Mouse (Mus musculus) hindbrain, embryonic 15.5 days (tissue): Measurements from ENCODE around the gene Kazn. TPM values are rescaled to one million over a fixed set of nuclear protein-coding genes. Genes with fewer than 3 reads are reported as not detected.

ENCODE experiments used
- ATAC-seq: fragments of 200-750 bp; cut with Nextera tagmentation; 2 replicates; pipeline ENCODE4 v1.8.0; 2017; ENCODE audit warnings: low read depth, moderate number of reproducible peaks, moderate TSS enrichment; ENCODE audit not compliant: low FRiP score
- H3K27ac ChIP-seq: fragments of 300-500 bp; sonication (generic); replicated peaks from 2 replicates; pipeline ENCODE4 v1.5.1; 2015; ENCODE audit warnings: mild to moderate bottlenecking, inconsistent platforms
- H3K27me3 ChIP-seq: fragments of 300-500 bp; sonication (generic); 2 replicates; pipeline ENCODE4 v1.6.1; 2015; ENCODE audit warnings: control low read depth, inconsistent platforms
- H3K36me3 ChIP-seq: fragments of 300-500 bp; sonication (generic); 2 replicates; pipeline ENCODE4 v1.6.1; 2015; ENCODE audit warnings: control low read depth, inconsistent platforms
- H3K4me1 ChIP-seq: fragments of 300-500 bp; sonication (generic); replicated peaks from 2 replicates; pipeline ENCODE4 v1.6.1; 2015; ENCODE audit warnings: control low read depth, inconsistent platforms
- H3K4me2 ChIP-seq: fragments of 300-500 bp; sonication (generic); 2 replicates; pipeline ENCODE4 v1.6.1; 2015; ENCODE audit warnings: moderate library complexity, mild to moderate bottlenecking, inconsistent platforms
- H3K4me3 ChIP-seq: fragments of 300-500 bp; sonication (generic); 2 replicates; pipeline ENCODE4 v1.5.1; 2015; ENCODE audit warnings: mild to moderate bottlenecking, inconsistent platforms
- H3K9ac ChIP-seq: fragments of 300-500 bp; sonication (generic); 2 replicates; pipeline ENCODE4 v1.6.1; 2015; ENCODE audit warnings: inconsistent platforms
- H3K9me3 ChIP-seq: fragments of 300-500 bp; sonication (generic); 2 replicates; pipeline ENCODE4 v1.6.1; 2016; ENCODE audit warnings: control low read depth, inconsistent platforms
- WGBS: fragments of 180-500 bp; shearing (Covaris S2); methylation state at CpG from one replicate; pipeline ENCODE4 v1.1.7; 2015; 5-methylcytosine and 5-hydroxymethylcytosine counted together
- polyA plus RNA-seq: library from polyadenylated mRNA; unstranded; fragments of >200 nt; fragmentation: Nextera tagmentation; extraction: Ambion mirVana; gene quantifications from 2 replicates; pipeline ENCODE4 v1.2.1, GENCODE M21; 2015

Kazn gene
- polyA plus RNA-seq, 1 experiment from 2014 or later: 29.7 TPM

DNA sequence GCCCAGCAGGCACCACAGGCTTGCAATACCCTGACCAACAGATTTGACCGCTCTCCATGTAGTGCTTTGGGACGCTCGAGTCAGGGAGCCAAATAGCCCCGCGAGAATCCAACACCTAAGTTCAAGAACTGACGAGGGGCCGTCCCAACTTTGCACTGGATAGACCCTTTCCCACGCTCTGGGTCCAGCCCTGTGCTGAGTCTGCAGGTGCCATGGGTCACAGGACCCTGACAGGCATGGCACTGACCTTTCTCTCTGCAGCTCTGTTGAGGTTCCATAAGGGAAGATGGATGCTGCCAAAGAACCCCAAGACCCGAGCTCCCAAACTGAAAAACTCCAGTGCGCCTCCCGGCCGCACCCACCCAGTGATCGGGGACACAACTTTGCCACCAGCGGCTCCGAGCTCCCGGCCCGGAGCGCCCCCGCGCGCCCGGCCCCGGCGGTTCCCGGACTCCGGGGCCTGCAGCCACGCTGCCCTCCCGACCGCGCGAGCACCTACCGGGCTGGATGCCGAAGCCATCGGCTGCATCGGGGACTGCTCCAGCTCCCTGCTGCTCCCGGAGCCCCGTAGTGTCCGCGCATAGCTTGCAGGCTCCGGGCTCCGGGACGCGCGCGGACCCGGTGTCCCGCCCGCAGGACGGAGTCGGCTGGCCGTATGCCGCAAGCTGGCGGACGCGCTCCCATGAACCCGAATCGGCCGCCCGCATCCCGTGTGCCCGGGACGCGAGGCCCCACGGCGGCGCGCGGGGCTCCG lies 538 bp downstream of the Kazn start:
- Histone ChIP-seq H3K27ac (peak overlapping the region; percentile 64), H3K9me3 (no peaks in the 10 kb centered on the region), H3K4me2 (peak overlapping the region; percentile 99), H3K9ac (peak overlapping the region; percentile 68), H3K27me3 (0 out of 2 replicates have a peak, but pooled peaks cover 8% of the 10 kb centered on the region), H3K4me3 (peak overlapping the region; percentile 69), H3K4me1 (peaks cover 26% of the 10 kb centered on the region), H3K36me3 (no peaks in the 10 kb centered on the region)
- WGBS: 1% methylated on average over 69 of the region's 69 CpGs
- peak; percentile 60 for ATAC-seq

DNA sequence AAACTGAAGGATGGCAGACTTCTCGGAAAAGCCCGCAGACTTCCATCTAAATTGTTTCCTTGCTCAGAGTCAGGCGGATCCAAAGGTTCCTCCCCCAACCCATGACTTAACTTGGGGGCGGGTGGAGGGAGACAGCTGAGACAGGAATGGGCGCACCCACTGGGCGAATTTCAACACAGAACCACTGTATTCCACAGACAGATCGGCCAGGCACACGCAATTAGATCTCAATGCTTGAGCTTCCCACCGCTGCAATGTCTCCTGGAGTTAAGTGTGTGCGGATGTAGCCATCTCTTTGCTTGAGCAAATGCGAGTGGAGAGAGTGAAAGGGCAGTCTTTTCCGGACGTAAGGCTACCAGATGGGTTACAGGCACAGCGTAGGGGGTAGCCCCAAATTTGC lies 1.2 kb downstream of the Kazn start:
- H3K9ac ChIP-seq: peak overlapping the region; percentile 68; the same call in 1 of the 2 replicates
- H3K9me3 ChIP-seq: no peaks in the 10 kb centered on the region
- no peaks in the 10 kb centered on the region for H3K36me3 ChIP-seq
- ATAC-seq: no peak
- H3K27ac ChIP-seq: no peak overlapping the region
- peak overlapping the region; percentile 99 for H3K4me2 ChIP-seq
- peaks cover 26% of the 10 kb centered on the region for H3K4me1 ChIP-seq
- H3K27me3 ChIP-seq: 0 out of 2 replicates have a peak, but pooled peaks cover 8% of the 10 kb centered on the region
- H3K4me3 ChIP-seq: peak overlapping the region; percentile 69
- 25% methylated on average over 14 of the region's 14 CpGs for WGBS

DNA sequence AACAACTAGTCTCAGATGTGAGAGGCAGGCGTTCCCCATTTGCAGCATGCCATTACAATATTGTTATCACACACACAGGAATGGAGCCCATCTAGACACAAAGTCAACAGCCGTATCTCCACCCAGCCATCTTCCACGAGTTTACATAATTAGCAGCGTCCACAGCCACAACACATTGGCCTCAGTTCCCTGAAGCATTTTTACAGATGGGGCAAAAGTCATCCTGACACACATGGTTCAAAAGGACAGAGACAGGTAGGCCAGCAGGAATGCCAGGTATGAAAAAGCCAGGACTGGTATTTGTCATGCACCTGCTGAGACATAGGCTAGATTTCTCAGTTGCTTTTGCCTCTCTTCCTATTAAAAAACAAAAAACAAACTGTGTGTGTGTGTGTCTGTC lies 2.5 kb downstream of the Kazn start:
- Histone ChIP-seq H3K36me3 (no peaks in the 10 kb centered on the region), H3K27ac (no peak overlapping the region), H3K4me2 (no peak overlapping the region), H3K9me3 (no peaks in the 10 kb centered on the region), H3K4me1 (peaks cover 26% of the 10 kb centered on the region), H3K27me3 (0 out of 2 replicates have a peak, but pooled peaks cover 8% of the 10 kb centered on the region), H3K4me3 (no peak overlapping the region), H3K9ac (no peak overlapping the region)
- ATAC-seq: no peak
- WGBS: 81% methylated on average over 4 of the region's 4 CpGs

DNA sequence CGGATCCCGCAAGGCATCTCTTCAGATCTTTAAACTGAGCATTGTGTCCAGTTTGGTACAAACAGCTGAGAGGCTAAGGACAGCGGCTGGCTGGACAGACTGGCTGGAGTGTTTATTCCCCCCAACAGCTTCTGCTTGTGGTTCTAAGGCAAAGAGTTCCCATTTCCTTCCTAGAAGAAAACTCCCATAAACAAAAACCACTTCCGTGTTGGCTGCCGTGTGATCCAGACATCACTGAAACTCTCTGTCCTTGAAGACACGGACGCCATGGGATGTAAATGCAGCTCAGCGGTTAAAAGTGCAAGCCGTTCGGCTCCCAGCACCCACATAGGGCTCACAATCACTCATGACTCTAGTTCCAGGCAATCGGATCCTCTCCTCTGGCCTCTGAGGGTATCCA lies 3.8 kb downstream of the Kazn start:
- Histone ChIP-seq H3K36me3 (no peaks in the 10 kb centered on the region), H3K27me3 (0 out of 2 replicates have a peak, but pooled peaks cover 8% of the 10 kb centered on the region), H3K9ac (no peak overlapping the region), H3K4me2 (no peak overlapping the region), H3K9me3 (no peaks in the 10 kb centered on the region), H3K4me3 (no peak overlapping the region), H3K27ac (no peak overlapping the region), H3K4me1 (peaks cover 26% of the 10 kb centered on the region)
- 87% methylated on average over 11 of the region's 11 CpGs for WGBS
- no peak for ATAC-seq

DNA sequence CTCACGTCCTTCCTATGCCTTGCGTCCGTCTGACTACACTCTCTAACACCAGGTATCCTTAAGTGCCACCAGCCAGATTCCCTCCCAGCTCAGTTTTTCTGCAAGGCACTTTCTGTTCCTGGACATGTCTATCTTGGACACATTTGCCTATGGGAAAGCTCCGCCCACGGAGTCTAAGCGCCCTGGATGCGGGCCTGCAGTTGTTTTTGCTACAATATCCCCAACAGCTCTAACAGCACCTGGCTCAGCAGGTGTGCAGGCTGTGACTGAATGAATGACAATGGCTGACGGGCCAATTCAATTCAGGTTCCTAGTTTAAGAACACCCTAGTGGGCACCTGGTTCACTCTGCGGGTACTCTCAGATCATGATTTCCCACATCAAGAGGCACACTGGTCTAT lies 4.4 kb downstream of the Kazn start:
- Histone ChIP-seq H3K4me3 (no peak overlapping the region), H3K27me3 (0 out of 2 replicates have a peak, but pooled peaks cover 8% of the 10 kb centered on the region), H3K36me3 (no peaks in the 10 kb centered on the region), H3K4me1 (peaks cover 24% of the 10 kb centered on the region), H3K27ac (no peak overlapping the region), H3K9ac (no peak overlapping the region), H3K9me3 (no peaks in the 10 kb centered on the region), H3K4me2 (no peak overlapping the region)
- ATAC-seq: no peak
- WGBS: 66% methylated on average over 9 of the region's 9 CpGs

DNA sequence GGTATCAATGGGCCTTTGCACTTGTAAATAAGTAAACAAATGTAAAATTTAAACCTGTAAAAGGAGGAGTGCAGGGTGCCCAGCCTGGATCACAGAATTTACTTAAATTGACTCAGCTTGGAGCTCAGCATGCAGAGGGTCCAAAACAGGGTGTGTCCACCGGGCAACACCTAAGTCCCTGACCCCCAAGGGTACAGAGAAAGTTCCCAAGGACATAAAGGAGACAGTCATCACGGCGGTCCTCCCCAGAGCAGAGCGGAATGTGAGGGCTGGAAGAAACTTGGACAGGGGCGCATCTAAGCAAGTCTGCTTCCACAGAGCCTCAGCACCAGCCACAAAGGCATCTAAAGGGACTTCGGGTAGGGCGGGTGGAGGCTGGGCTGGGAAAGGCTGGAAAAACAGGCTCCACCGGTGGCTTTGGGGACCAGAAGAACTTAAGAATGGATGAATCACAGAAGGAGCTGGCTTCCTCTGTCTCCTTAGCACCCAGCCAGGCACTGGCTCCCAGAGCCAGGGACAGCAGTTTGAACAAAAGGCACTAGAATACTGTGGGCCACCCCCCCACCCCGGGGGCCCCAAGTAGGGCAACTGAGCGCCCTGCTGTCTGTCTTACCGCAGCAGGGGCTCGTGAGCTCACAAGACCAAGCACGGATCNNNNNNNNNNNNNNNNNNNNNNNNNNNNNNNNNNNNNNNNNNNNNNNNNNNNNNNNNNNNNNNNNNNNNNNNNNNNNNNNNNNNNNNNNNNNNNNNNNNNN lies 10.2 kb downstream of the Kazn start:
- no peak overlapping the region for H3K9ac ChIP-seq
- no peaks in the 10 kb centered on the region for H3K27me3 ChIP-seq
- H3K9me3 ChIP-seq: no peaks in the 10 kb centered on the region
- H3K4me1 ChIP-seq: peaks cover 3% of the 10 kb centered on the region; the same call in 1 of the 2 replicates
- no peaks in the 10 kb centered on the region for H3K36me3 ChIP-seq
- H3K4me2 ChIP-seq: no peak overlapping the region
- WGBS: 35% methylated on average over 13 of the region's 13 CpGs
- no peak overlapping the region for H3K4me3 ChIP-seq
- no peak overlapping the region for H3K27ac ChIP-seq
- ATAC-seq: peak; percentile 44

DNA sequence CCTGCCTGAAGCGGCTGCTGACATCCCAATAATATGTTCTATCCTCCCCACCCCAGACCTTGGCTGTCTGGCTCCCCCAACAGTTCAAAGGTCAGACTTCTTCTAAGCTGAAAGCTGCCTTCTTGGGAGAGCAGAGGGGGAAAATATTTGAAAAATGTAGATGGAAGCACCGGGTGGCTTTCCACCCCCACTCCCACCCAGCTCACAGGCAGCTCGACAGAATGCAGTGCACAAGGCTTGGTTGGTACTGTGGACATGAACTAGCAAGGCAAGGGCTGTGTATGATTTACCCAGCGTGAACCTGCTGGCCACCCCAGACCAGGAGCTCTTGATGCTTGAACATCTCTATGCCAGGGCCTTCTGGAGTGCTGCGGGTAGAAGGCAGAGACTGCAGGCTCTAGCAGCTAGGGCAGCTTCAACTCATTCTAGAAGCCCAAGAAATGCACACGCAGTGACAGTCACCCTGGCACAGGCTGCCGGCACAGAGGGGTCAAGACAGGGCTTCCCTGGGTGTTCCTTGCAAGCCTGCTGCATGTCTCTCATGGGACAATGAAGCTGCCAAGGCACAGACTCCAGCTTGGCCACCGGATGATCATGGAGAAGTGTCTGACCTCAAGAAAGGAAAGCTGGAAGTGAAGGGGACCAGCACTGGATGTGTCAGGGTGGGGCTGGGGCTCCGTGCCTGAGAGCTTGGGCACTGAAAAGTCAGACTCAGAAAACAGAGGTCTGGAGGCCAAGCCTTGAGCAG lies 15.1 kb downstream of the Kazn start:
- WGBS: 80% methylated on average over 9 of the region's 9 CpGs
- H3K27me3 ChIP-seq: no peaks in the 10 kb centered on the region
- H3K4me2 ChIP-seq: no peak overlapping the region
- H3K36me3 ChIP-seq: no peaks in the 10 kb centered on the region
- H3K9me3 ChIP-seq: no peaks in the 10 kb centered on the region
- H3K9ac ChIP-seq: no peak overlapping the region
- H3K4me3 ChIP-seq: no peak overlapping the region
- H3K27ac ChIP-seq: no peak overlapping the region
- H3K4me1 ChIP-seq: peaks cover 11% of the 10 kb centered on the region
- ATAC-seq: no peak

DNA sequence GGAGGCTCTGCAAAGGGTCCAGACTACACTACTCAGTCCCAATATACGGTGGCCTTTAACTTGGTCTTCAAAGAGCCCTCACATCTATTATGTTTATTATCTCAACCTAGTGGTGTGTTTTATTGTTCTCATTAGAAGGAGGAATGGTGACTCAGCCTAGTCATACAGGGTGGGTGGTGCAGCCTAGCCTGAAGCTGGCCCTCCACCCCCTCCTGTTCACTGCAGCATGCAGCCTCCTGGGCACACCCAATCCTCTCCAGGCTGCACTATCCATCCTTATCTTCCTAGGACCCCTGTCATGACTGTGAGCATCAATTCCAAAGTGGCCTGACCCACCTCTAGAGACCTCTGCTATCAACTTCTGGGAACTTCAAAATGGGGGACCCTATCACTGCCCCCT lies 16.8 kb downstream of the Kazn start:
- Histone ChIP-seq H3K27me3 (no peaks in the 10 kb centered on the region), H3K9ac (no peak overlapping the region), H3K9me3 (no peaks in the 10 kb centered on the region), H3K4me1 (peaks cover 11% of the 10 kb centered on the region), H3K4me2 (no peak overlapping the region), H3K27ac (no peak overlapping the region), H3K4me3 (no peak overlapping the region), H3K36me3 (no peaks in the 10 kb centered on the region)
- 64% methylated on average over 1 of the region's 1 CpGs for WGBS
- ATAC-seq: no peak

DNA sequence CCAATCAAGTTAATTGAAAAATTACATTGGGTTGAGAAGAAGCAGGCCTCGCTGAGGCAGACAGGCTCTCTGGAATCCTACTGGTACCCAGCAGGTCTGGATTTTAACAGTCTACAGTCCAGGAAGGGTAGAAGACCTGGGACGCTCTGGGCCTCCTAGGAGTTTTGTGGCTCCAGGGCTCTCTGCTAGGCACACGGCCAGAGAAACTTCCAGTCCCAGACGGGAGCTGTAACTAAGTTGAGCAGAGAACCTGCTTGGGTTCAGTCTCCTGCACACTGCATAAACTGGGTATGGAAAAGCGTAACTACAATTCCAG lies 17.5 kb downstream of the Kazn start:
- H3K9ac ChIP-seq: no peak overlapping the region
- H3K4me3 ChIP-seq: no peak overlapping the region
- no peaks in the 10 kb centered on the region for H3K27me3 ChIP-seq
- H3K9me3 ChIP-seq: no peaks in the 10 kb centered on the region
- no peak for ATAC-seq
- H3K4me2 ChIP-seq: no peak overlapping the region
- no peak overlapping the region for H3K27ac ChIP-seq
- H3K4me1 ChIP-seq: peaks cover 11% of the 10 kb centered on the region
- 62% methylated on average over 5 of the region's 5 CpGs for WGBS
- no peaks in the 10 kb centered on the region for H3K36me3 ChIP-seq

DNA sequence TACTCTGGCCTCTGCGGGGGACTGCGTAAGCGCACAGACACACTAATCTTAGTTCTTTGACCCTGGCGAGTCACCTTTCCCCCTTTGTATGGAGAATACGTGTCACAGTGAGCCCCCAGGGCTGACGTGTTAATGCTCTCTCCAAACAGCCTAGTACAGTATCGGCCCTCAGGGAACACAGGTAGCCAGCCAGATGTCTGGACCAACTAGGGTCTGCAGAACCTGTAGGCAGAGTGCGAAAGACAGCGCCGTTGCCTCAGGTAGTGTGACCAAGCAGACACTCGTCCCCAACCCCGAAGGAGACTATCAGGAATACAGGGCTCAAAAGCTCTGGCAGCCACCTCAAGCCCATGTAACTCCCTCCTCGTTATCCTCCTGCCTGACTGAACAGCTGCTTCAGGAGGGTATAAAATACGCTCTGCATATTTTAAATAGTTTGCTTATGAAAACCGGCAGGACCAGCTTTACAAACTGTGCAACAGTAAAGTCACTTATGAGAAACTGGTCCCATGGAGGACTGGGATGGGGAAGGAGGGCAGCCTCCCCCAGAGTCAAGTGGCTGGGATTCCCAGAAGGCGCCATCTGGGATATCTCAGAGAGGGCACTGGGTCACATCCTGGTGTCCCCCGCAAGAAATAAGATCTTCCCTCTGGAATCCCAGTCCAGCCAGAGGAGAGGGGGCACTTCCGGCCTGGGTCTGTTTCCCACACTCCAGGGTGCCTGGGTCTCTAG lies 18.0 kb downstream of the Kazn start:
- Histone ChIP-seq H3K9ac (no peak overlapping the region), H3K4me3 (no peak overlapping the region), H3K27ac (no peak overlapping the region), H3K36me3 (no peaks in the 10 kb centered on the region), H3K9me3 (no peaks in the 10 kb centered on the region), H3K4me2 (no peak overlapping the region), H3K4me1 (peaks cover 11% of the 10 kb centered on the region), H3K27me3 (no peaks in the 10 kb centered on the region)
- ATAC-seq: no peak
- 63% methylated on average over 18 of the region's 18 CpGs for WGBS

DNA sequence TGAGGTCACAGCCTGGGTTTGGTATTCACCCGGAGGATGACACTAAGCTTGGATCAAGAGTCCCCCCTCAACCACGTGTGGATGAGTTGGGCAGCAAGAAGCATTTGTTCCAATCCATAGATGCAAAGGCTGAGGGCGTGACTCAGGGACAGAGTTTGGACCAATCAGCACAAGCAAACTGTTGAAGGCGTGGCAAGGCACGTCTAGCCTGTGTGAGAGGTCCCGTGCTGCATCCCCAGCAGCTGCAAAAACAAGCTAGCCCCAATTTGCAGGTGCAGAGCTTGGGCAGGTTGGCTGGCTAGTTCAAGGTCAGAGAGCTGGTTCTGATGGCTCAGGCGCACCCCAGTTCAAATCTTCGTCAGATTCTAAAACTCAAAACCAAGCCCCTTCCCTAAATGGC lies 20.2 kb downstream of the Kazn start:
- Histone ChIP-seq H3K4me1 (peaks cover 21% of the 10 kb centered on the region), H3K4me2 (no peak overlapping the region), H3K4me3 (no peak overlapping the region), H3K36me3 (no peaks in the 10 kb centered on the region), H3K27me3 (no peaks in the 10 kb centered on the region), H3K9ac (no peak overlapping the region), H3K9me3 (no peaks in the 10 kb centered on the region), H3K27ac (no peak overlapping the region)
- no peak for ATAC-seq
- WGBS: 71% methylated on average over 8 of the region's 8 CpGs
